Mouse (Mus musculus): Measurements from ENCODE around the gene Manba. TPM values are rescaled to one million over a fixed set of nuclear protein-coding genes. Genes with fewer than 3 reads are reported as not detected.

Gene Manba
- total and polyA plus RNA-seq, 3 experiments, result 2.9 to 23.7 (median 19.6) TPM

DNA sequence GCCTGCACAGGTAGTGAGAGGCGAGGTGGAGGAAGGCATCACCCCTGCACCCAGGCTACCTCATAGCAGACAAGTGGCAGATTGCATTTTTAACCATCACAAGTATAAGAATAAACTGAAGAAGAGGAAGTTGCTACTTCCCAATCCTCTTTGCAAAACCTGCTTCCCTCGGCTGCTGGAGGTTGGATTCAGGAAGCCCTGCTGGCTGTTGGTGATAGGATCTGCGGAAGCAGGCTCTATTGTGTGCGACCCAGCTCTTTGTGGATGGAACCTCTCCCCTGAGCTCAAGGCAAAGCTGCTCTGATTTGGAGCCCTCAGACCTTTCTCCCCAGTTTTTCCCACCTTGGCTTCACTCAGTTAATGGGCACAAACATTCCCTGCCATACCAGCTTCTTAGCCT is 111.6 kb downstream of the Manba start:
- Histone ChIP-seq H3K4me1 (ENCODE audit: insufficient read depth, low read depth, low read length) (peaks cover 38% of the 10 kb centered on the region), H3K27me3 (ENCODE audit: insufficient read depth, low read length) (peaks cover 3% of the 10 kb centered on the region; the same call in 1 of the 2 replicates), H3K9me3 (replicated peaks) (no peaks in the 10 kb centered on the region), H3K36me3 (replicated peaks) (peaks cover 43% of the 10 kb centered on the region), H3K4me3 (ENCODE audit: low read depth, low read length) (no peak overlapping the region)
- no peak for DNase-seq (ENCODE audit: low spot score)
- ATAC-seq (ENCODE audit: extremely low read depth, insufficient number of reproducible peaks, low FRiP score, poor library complexity, severe bottlenecking), result no peak
- TF ChIP-seq GATA2 (IDR thresholded peaks at IDR 0.05; ENCODE audit: borderline replicate concordance, low read depth, low read length) (no peak), TAL1 (conservative IDR thresholded peaks at IDR 0.05; ENCODE audit: low read depth, low read length) (no peak), POLR2AphosphoS5 (IDR thresholded peaks at IDR 0.05; ENCODE audit: insufficient replicate concordance, low read depth, low read length) (no peak), CTCF (IDR thresholded peaks at IDR 0.05; ENCODE audit: low read depth, low read length) (no peak), GATA1 (IDR thresholded peaks at IDR 0.05; ENCODE audit: borderline replicate concordance, low read length) (no peak)

DNA sequence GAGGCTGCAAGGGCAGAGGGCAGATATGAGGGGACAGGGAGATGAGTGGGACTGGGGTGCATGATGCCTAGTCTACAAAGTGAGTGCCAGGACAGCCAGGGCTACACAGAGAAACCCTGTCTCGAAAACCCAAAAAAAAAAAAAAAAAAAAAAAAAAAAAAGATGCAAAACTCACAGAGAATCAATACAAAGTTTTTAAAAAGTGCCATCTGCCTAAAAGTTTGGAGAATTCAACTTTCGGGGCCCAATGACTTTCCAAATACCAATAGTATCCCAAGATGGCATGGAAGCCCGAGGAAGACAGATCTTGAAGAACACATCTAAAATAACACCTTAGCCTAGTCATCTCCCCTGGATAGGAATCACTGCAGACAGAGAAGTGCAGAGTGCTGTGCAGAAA is 112.9 kb downstream of the Manba start:
- H3K4me3 ChIP-seq (ENCODE audit: low read depth, low read length), result no peak overlapping the region
- no peak for DNase-seq (ENCODE audit: low spot score)
- H3K27me3 ChIP-seq (ENCODE audit: insufficient read depth, low read length), result peaks cover 3% of the 10 kb centered on the region; the same call in 1 of the 2 replicates
- no peaks in the 10 kb centered on the region for H3K9me3 ChIP-seq (replicated peaks)
- H3K36me3 ChIP-seq (replicated peaks), result peaks cover 42% of the 10 kb centered on the region
- TF ChIP-seq CTCF (IDR thresholded peaks at IDR 0.05; ENCODE audit: low read depth, low read length) (no peak), GATA1 (IDR thresholded peaks at IDR 0.05; ENCODE audit: borderline replicate concordance, low read length) (no peak), POLR2AphosphoS5 (IDR thresholded peaks at IDR 0.05; ENCODE audit: insufficient replicate concordance, low read depth, low read length) (no peak), GATA2 (IDR thresholded peaks at IDR 0.05; ENCODE audit: borderline replicate concordance, low read depth, low read length) (no peak), TAL1 (conservative IDR thresholded peaks at IDR 0.05; ENCODE audit: low read depth, low read length) (no peak)
- peaks cover 29% of the 10 kb centered on the region for H3K4me1 ChIP-seq (ENCODE audit: insufficient read depth, low read depth, low read length)
- ATAC-seq (ENCODE audit: extremely low read depth, insufficient number of reproducible peaks, low FRiP score, poor library complexity, severe bottlenecking), result no peak

DNA sequence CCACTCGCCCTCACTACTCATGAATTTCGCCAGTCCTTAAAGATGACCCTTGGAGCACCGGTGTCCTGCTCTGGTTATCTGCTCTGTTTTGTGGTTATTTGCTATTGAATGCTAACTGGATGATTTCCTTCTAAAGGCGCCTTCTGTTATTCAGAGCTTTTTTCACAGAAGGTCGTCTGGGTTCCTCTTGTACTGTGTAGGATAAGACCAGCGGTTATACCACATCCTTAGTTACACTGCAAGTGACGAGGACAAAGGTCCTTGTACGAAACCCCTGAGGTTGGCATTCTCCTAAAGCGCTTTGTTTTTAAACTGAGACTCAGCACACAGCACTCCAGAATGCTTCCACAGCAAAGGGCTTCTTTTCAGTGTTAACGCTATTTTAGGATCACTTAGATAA is 117.3 kb downstream of the Manba start:
- H3K36me3 ChIP-seq (replicated peaks), result peaks cover 35% of the 10 kb centered on the region
- H3K4me1 ChIP-seq (ENCODE audit: insufficient read depth, low read depth, low read length), result peaks cover 31% of the 10 kb centered on the region

DNA sequence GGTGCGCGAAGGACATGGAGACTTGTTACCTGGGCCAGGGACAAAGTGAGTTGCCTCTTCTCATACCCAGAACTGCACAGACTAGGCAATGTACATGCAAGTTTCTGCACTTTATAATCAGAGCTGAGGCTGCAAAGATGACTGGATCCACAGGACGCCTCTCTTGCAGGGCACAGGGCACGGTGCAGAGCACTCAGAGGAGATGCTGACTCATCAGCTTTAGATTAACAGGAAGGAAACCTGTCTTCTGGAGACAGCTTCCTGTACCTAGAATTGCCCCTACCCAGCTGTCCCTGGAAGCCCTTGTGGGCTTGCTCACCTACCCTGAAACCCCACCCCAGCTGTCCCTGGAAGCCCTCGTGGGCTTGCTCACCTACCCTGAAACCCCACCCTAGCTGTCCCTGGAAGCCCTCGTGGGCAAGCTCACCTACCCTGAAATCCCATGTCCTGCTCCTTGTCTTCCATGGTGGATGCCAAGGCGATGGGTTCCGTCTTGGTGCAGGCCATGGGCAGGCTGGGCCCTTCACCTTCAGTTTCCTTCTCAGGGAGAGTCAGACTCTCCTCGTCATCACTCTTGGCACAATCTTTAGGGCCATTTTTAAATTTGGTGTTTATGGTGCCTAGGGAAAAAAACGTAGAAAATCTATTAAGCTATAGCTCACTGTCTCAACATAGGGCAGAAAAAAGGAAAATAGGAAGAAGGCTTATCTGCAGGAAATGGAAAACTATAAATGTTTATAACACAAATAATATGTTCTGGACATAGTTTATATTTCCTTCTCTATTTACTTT is 119.4 kb downstream of the Manba start:
- no peak for DNase-seq (ENCODE audit: low spot score)
- H3K36me3 ChIP-seq (replicated peaks), result peaks cover 38% of the 10 kb centered on the region
- H3K4me1 ChIP-seq (ENCODE audit: insufficient read depth, low read depth, low read length), result peaks cover 35% of the 10 kb centered on the region
- H3K4me3 ChIP-seq (ENCODE audit: low read depth, low read length), result no peak overlapping the region; the same call in 1 of the 2 replicates
- no peak for TF ChIP-seq CTCF (IDR thresholded peaks at IDR 0.05; ENCODE audit: low read depth, low read length)
- no peak for TF ChIP-seq GATA2 (IDR thresholded peaks at IDR 0.05; ENCODE audit: borderline replicate concordance, low read depth, low read length)
- TF ChIP-seq TAL1 (conservative IDR thresholded peaks at IDR 0.05; ENCODE audit: low read depth, low read length), result no peak
- TF ChIP-seq GATA1 (IDR thresholded peaks at IDR 0.05; ENCODE audit: borderline replicate concordance, low read length), result no peak
- no peak for TF ChIP-seq POLR2AphosphoS5 (IDR thresholded peaks at IDR 0.05; ENCODE audit: insufficient replicate concordance, low read depth, low read length)
- peak; percentile 34; the same call in 1 of the 2 replicates for ATAC-seq (ENCODE audit: extremely low read depth, insufficient number of reproducible peaks, low FRiP score, poor library complexity, severe bottlenecking)
- no peaks in the 10 kb centered on the region; the same call in 1 of the 2 replicates for H3K27me3 ChIP-seq (ENCODE audit: insufficient read depth, low read length)
- H3K9me3 ChIP-seq (replicated peaks), result no peaks in the 10 kb centered on the region

More for the DNA sequence above, 117.3 kb downstream of the Manba start:
- no peak for ATAC-seq (ENCODE audit: extremely low read depth, insufficient number of reproducible peaks, low FRiP score, poor library complexity, severe bottlenecking)
- TF ChIP-seq POLR2AphosphoS5 (IDR thresholded peaks at IDR 0.05; ENCODE audit: insufficient replicate concordance, low read depth, low read length), result no peak
- H3K9me3 ChIP-seq (replicated peaks), result no peaks in the 10 kb centered on the region
- H3K27me3 ChIP-seq (ENCODE audit: insufficient read depth, low read length), result no peaks in the 10 kb centered on the region; the same call in 1 of the 2 replicates
- no peak for DNase-seq (ENCODE audit: low spot score)
- no peak overlapping the region for H3K4me3 ChIP-seq (ENCODE audit: low read depth, low read length)

DNA sequence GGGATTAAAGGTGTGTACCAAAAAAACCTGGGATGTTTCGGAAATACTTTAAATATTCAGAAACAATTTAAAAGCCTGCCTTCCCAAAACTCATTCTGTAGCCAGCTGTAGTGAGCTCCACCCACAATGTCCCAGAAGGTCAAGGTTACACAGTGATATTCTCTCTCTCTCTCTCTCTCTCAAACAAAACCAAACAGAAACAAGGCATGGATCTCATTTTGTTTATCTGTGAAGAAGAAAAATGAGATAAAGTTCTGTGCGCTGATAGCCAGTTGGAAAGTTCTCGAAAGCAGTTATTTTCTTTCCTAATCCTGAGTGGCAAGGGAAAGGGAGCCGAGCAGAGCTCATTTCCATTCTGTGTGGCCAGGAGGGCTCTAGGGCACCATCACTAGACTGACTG is 120.1 kb downstream of the Manba start:
- no peak for DNase-seq (ENCODE audit: low spot score)
- H3K4me3 ChIP-seq (ENCODE audit: low read depth, low read length), result no peak overlapping the region
- peaks cover 35% of the 10 kb centered on the region for H3K36me3 ChIP-seq (replicated peaks)
- no peaks in the 10 kb centered on the region for H3K9me3 ChIP-seq (replicated peaks)
- peaks cover 32% of the 10 kb centered on the region for H3K4me1 ChIP-seq (ENCODE audit: insufficient read depth, low read depth, low read length)
- no peaks in the 10 kb centered on the region; the same call in 1 of the 2 replicates for H3K27me3 ChIP-seq (ENCODE audit: insufficient read depth, low read length)
- no peak for ATAC-seq (ENCODE audit: extremely low read depth, insufficient number of reproducible peaks, low FRiP score, poor library complexity, severe bottlenecking)
- TF ChIP-seq TAL1 (conservative IDR thresholded peaks at IDR 0.05; ENCODE audit: low read depth, low read length), result no peak
- no peak for TF ChIP-seq POLR2AphosphoS5 (IDR thresholded peaks at IDR 0.05; ENCODE audit: insufficient replicate concordance, low read depth, low read length)
- TF ChIP-seq GATA2 (IDR thresholded peaks at IDR 0.05; ENCODE audit: borderline replicate concordance, low read depth, low read length), result no peak
- TF ChIP-seq GATA1 (IDR thresholded peaks at IDR 0.05; ENCODE audit: borderline replicate concordance, low read length), result no peak
- no peak for TF ChIP-seq CTCF (IDR thresholded peaks at IDR 0.05; ENCODE audit: low read depth, low read length)

DNA sequence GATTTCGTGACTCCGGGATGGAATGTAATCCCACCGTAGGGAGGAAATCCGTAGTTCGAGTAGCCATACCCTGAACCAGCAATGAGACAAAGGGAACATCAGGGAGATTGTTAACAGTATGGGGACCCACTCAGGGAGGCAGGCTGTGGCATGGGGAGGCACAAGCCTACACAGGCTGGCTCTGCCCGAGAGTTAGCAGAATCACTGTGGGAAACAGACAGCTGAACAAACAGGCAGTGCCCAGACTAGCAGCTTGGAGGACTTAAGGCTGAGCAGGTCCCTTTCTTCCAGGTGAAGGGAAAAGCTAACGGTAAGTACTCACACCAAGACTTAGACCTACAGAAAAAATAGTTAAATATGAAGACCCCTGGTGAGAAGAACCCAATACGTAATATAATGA is 121.2 kb downstream of the Manba start:
- no peak for DNase-seq (ENCODE audit: low spot score)
- H3K36me3 ChIP-seq (replicated peaks), result peaks cover 30% of the 10 kb centered on the region
- TF ChIP-seq TAL1 (conservative IDR thresholded peaks at IDR 0.05; ENCODE audit: low read depth, low read length) (no peak), GATA2 (IDR thresholded peaks at IDR 0.05; ENCODE audit: borderline replicate concordance, low read depth, low read length) (no peak), CTCF (IDR thresholded peaks at IDR 0.05; ENCODE audit: low read depth, low read length) (no peak), GATA1 (IDR thresholded peaks at IDR 0.05; ENCODE audit: borderline replicate concordance, low read length) (no peak), POLR2AphosphoS5 (IDR thresholded peaks at IDR 0.05; ENCODE audit: insufficient replicate concordance, low read depth, low read length) (no peak)
- ATAC-seq (ENCODE audit: extremely low read depth, insufficient number of reproducible peaks, low FRiP score, poor library complexity, severe bottlenecking), result no peak
- H3K4me1 ChIP-seq (ENCODE audit: insufficient read depth, low read depth, low read length), result peaks cover 33% of the 10 kb centered on the region
- no peak overlapping the region for H3K4me3 ChIP-seq (ENCODE audit: low read depth, low read length)
- no peaks in the 10 kb centered on the region for H3K9me3 ChIP-seq (replicated peaks)
- H3K27me3 ChIP-seq (ENCODE audit: insufficient read depth, low read length), result no peaks in the 10 kb centered on the region; the same call in 1 of the 2 replicates
